Mouse (Mus musculus): Measurements from ENCODE around the gene AI413582.
A peak's percentile ranks its signal among the peaks of the same experiment; 100 is the strongest.

The AI413582 gene

GRCm38 (mm10) chr17:27565163-27565941 lies at the start of gene AI413582:
TSS of gene AI413582 (minus strand) at chr17:27565756.
- DNase-seq (ENCODE audit: extremely low spot score, low spot score) = peak; percentile 98

- DNase-seq (ENCODE audit: extremely low spot score, low spot score) = no peak
Observed at GRCm38 (mm10) chr17:27613016-27613415, 47.5 kb upstream of the AI413582 start.

- no peak for DNase-seq (ENCODE audit: extremely low spot score, low spot score)
Observed at GRCm38 (mm10) chr17:27611994-27612393, 46.4 kb upstream of the AI413582 start.

- DNase-seq (ENCODE audit: extremely low spot score, low spot score) = no peak
Observed at GRCm38 (mm10) chr17:27611519-27611884, 45.9 kb upstream of the AI413582 start.

GRCm38 (mm10) chr17:27610679-27611518 lies 45.3 kb upstream of the AI413582 start:
- DNase-seq (ENCODE audit: extremely low spot score, low spot score) = no peak

- DNase-seq (ENCODE audit: extremely low spot score, low spot score) = no peak
Observed at GRCm38 (mm10) chr17:27609576-27609975, 44.0 kb upstream of the AI413582 start.

- no peak for DNase-seq (ENCODE audit: extremely low spot score, low spot score)
Observed at GRCm38 (mm10) chr17:27603522-27604234, 38.1 kb upstream of the AI413582 start.

GRCm38 (mm10) chr17:27603036-27603435 lies 37.5 kb upstream of the AI413582 start:
- DNase-seq (ENCODE audit: extremely low spot score, low spot score) = no peak

- DNase-seq (ENCODE audit: extremely low spot score, low spot score) = no peak
Observed at GRCm38 (mm10) chr17:27600869-27601268, 35.3 kb upstream of the AI413582 start.

GRCm38 (mm10) chr17:27600286-27600685 lies 34.7 kb upstream of the AI413582 start:
- DNase-seq (ENCODE audit: extremely low spot score, low spot score) = no peak

GRCm38 (mm10) chr17:27596376-27597190 lies 31.0 kb upstream of the AI413582 start:
- no peak for DNase-seq (ENCODE audit: extremely low spot score, low spot score)

- no peak for DNase-seq (ENCODE audit: extremely low spot score, low spot score)
Observed at GRCm38 (mm10) chr17:27595659-27596375, 30.3 kb upstream of the AI413582 start.

- no peak for DNase-seq (ENCODE audit: extremely low spot score, low spot score)
Observed at GRCm38 (mm10) chr17:27592565-27592910, 27.0 kb upstream of the AI413582 start.

- no peak for DNase-seq (ENCODE audit: extremely low spot score, low spot score)
Observed at GRCm38 (mm10) chr17:27591826-27592564, 26.4 kb upstream of the AI413582 start.

- no peak for DNase-seq (ENCODE audit: extremely low spot score, low spot score)
Observed at GRCm38 (mm10) chr17:27588231-27588630, 22.7 kb upstream of the AI413582 start.

GRCm38 (mm10) chr17:27587252-27587651 lies 21.7 kb upstream of the AI413582 start:
- no peak for DNase-seq (ENCODE audit: extremely low spot score, low spot score)

GRCm38 (mm10) chr17:27586661-27587060 lies 21.1 kb upstream of the AI413582 start:
- no peak for DNase-seq (ENCODE audit: extremely low spot score, low spot score)

GRCm38 (mm10) chr17:27583185-27583894 lies 17.8 kb upstream of the AI413582 start:
- no peak for DNase-seq (ENCODE audit: extremely low spot score, low spot score)
